Mouse (Mus musculus): ENCODE results near the gene Fmnl1. TPM values are rescaled to one million over a fixed set of nuclear protein-coding genes. Genes with fewer than 3 reads are reported as not detected.

Gene Fmnl1
- polyA plus RNA-seq, 1 experiment from 2014 or later: 7.5 TPM

DNA sequence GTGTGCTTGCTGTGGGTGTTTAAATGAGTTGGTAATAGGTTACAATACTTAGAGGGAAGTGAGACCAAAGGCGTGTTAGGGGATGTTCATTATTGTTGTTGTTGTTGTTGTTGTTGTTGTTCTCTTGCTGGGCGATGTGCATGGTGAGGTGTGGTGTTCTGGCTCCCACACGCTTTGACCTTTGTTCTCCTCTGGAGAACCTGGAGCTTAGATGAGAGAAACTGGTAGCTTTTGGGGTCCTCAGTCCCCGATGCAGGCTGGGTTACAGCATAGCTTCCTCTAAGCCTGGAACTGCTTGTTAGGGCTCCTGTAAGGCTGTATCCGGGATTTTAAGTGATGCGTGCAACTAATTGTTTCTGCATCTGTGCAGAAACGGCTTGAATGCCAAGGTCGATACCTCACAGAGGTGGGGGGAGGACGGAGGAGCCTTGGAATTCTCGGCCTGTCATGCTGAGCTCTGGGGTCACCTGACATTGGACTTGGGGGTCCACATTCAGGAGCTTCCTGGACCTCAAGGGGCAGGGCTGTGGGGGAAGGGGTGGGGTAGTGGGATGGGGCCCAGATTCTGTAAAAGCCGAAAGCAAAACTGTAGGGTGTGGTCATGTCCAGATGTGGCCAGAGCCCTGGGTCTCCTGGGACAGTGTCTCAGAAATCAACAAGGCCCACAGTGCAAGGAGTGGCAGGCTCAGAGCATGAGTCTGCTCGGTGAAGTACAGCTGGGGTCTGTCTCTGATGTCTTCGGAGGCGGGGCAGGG lies 5.0 kb downstream of the Fmnl1 start:
- no peaks in the 10 kb centered on the region for H3K27me3 ChIP-seq (replicated peaks)
- H3K4me3 ChIP-seq: no peak overlapping the region
- H3K9me3 ChIP-seq: no peaks in the 10 kb centered on the region
- ATAC-seq (replicated peaks): no peak
- H3K27ac ChIP-seq: no peak overlapping the region
- peaks cover 38% of the 10 kb centered on the region for H3K4me1 ChIP-seq
- WGBS: 79% methylated on average over 14 of the region's 14 CpGs
- no peaks in the 10 kb centered on the region for H3K36me3 ChIP-seq (replicated peaks)
- no peak overlapping the region for H3K4me2 ChIP-seq
- H3K9ac ChIP-seq: no peak overlapping the region

DNA sequence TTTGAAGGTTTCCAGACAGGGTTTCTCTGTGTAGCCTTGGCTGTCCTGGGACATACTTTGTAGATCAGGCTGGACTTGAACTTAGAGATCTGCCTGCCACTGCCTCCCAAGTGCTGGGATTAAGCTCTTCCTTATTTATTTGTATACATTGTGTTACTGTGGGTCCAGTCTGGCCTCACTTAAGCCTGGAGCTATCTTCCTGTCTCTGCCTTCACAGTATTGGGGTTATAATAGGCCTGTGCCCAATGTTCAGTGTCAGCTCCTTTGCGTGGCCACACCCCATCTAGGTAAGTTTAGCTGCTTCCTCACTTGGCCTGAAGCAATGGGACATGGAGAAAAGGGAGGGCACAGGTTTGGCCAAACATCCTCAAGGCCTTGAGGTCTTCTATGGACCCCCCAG lies 5.6 kb downstream of the Fmnl1 start:
- H3K27me3 ChIP-seq (replicated peaks): no peaks in the 10 kb centered on the region
- no peak overlapping the region for H3K4me3 ChIP-seq
- no peaks in the 10 kb centered on the region for H3K36me3 ChIP-seq (replicated peaks)
- H3K4me1 ChIP-seq: peaks cover 34% of the 10 kb centered on the region
- H3K4me2 ChIP-seq: no peak overlapping the region
- no peak for ATAC-seq (replicated peaks)
- no peak overlapping the region for H3K27ac ChIP-seq
- H3K9ac ChIP-seq: no peak overlapping the region
- 95% methylated on average over 1 of the region's 1 CpGs for WGBS
- no peaks in the 10 kb centered on the region for H3K9me3 ChIP-seq

DNA sequence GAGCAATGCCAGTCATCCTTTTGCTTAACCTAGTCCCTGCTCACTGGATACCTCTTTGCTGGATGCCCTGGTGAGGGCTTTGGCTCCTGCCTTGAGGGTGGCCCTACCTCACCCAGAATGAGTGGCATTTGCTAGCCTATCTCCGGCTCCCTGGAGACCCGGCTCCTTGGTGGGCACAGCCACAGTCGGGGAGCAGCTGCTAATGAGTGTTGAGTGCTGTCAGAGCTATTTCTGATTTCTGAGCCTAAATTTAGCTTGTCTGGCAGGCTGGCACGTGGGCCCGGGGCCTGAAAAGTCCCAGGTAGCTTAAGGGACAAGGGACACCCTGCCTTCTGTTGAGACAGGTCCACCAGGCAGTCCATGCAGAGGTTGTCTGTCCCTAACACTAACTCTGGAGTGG lies 6.3 kb downstream of the Fmnl1 start:
- Histone ChIP-seq H3K9ac (no peak overlapping the region), H3K4me2 (no peak overlapping the region), H3K9me3 (no peaks in the 10 kb centered on the region), H3K4me3 (no peak overlapping the region), H3K4me1 (peaks cover 26% of the 10 kb centered on the region), H3K36me3 (replicated peaks) (no peaks in the 10 kb centered on the region), H3K27ac (no peak overlapping the region), H3K27me3 (replicated peaks) (no peaks in the 10 kb centered on the region)
- 71% methylated on average over 5 of the region's 5 CpGs for WGBS
- ATAC-seq (replicated peaks): no peak

DNA sequence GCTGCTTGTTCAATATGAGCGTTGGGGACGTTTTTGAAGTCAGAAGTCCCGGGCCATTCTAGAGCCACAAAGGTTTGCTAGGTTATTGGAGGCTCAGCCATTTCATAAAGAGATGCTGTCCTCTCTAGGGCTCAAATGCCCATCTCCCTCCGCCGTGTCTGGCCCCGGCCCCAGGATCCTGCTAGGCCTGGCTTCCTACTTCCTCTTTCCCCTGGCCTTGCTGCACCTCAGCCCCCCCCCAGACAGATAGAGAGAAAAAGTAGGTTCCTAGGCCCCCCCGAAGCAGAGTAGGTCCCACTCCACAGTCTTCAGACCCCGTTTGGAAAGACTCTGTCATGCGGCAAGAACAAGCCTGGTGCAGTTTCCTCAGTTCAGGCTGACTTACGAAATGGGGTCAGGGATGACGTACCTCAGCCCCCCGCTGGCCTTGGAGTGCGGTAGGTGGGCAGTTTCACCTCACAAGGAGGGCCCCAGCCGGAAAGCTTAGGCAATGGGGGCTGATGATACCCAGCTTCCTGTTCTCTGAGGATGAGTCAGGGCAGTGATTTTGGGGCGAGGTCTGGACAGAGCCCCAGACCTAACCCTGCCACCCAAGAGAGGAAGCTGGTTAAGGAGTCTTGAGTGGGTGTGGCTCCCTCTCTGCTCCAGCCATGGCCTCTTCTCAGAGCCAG lies 7.0 kb downstream of the Fmnl1 start:
- peaks cover 19% of the 10 kb centered on the region; the same call in 1 of the 2 replicates for H3K4me1 ChIP-seq
- no peaks in the 10 kb centered on the region for H3K36me3 ChIP-seq (replicated peaks)
- H3K9me3 ChIP-seq: no peaks in the 10 kb centered on the region
- no peak overlapping the region for H3K9ac ChIP-seq
- no peak for ATAC-seq (replicated peaks)
- no peaks in the 10 kb centered on the region for H3K27me3 ChIP-seq (replicated peaks)
- H3K27ac ChIP-seq: no peak overlapping the region
- H3K4me3 ChIP-seq: no peak overlapping the region
- H3K4me2 ChIP-seq: no peak overlapping the region
- WGBS: 81% methylated on average over 15 of the region's 15 CpGs

DNA sequence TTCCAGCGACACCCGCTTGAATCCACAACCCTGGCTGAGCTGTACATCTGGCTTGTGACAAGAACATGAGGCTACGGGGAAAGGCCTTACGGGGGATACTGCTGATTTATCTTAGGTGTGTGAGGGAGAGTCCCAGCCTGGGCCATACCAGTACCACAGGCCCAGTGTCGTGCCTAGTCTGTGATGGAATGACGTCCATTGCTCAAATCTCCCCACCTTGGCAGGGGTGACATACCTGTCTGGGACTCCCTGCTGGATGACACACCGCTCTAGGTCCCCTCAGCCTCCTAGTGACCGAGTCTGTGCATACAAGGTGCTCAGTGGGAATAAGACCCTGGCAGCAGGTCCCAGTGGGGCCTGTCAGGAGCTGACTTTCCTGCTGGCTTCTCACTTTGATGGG lies 7.8 kb downstream of the Fmnl1 start:
- Histone ChIP-seq H3K9ac (no peak overlapping the region), H3K36me3 (replicated peaks) (no peaks in the 10 kb centered on the region), H3K27me3 (replicated peaks) (no peaks in the 10 kb centered on the region), H3K4me3 (no peak overlapping the region), H3K27ac (no peak overlapping the region), H3K4me1 (peaks cover 12% of the 10 kb centered on the region; the same call in 1 of the 2 replicates), H3K4me2 (no peak overlapping the region), H3K9me3 (no peaks in the 10 kb centered on the region)
- ATAC-seq (replicated peaks): no peak
- 89% methylated on average over 8 of the region's 8 CpGs for WGBS

DNA sequence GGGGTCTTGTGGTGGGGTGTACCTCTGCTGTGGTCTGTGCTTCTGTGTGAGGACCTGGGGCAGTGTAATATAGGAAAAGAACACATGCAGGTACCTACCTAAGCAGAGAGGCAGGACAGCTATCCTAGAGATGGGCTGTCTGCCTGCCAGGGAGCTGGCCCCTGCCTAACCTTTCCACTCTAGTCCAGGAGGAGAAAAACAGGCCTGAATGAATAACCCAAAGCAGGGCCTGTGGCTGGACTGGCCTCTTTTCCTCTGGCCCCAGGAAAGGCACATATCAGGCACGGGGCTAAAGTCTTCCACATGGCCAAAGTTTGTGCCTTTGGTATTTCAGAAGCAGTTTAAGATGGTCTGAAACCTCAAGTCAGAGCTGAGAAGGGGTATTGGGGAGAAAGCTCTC lies 9.5 kb downstream of the Fmnl1 start:
- Histone ChIP-seq H3K4me2 (no peak overlapping the region), H3K27me3 (replicated peaks) (no peaks in the 10 kb centered on the region), H3K36me3 (replicated peaks) (no peaks in the 10 kb centered on the region), H3K27ac (no peak overlapping the region), H3K4me1 (no peaks in the 10 kb centered on the region), H3K9ac (no peak overlapping the region), H3K4me3 (no peak overlapping the region), H3K9me3 (no peaks in the 10 kb centered on the region)
- ATAC-seq (replicated peaks): no peak
- 88% methylated on average over 1 of the region's 1 CpGs for WGBS

DNA sequence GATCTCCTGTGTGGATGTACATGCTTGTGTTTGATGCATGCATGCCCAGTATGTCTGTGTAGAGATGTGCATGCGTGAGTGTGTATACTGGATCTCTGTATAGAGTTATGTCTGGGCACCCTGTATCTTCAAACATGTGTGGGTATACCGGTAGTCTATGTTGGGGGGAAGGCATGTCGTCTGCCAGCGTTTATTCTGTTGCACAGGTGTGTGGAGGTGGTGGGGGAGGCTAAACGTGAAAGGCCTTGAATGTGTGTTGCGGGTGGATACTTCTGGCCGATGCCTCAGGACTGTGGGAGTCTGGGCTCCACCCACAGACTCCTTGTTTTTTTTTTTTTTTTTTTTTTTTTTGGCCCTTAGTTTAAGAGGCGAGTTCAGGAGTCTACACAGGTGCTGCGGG lies 10.4 kb downstream of the Fmnl1 start:
- H3K4me1 ChIP-seq: no peaks in the 10 kb centered on the region
- no peaks in the 10 kb centered on the region for H3K9me3 ChIP-seq
- no peak for ATAC-seq (replicated peaks)
- H3K27ac ChIP-seq: no peak overlapping the region
- 79% methylated on average over 9 of the region's 9 CpGs for WGBS
- H3K9ac ChIP-seq: no peak overlapping the region
- no peak overlapping the region for H3K4me2 ChIP-seq
- H3K27me3 ChIP-seq (replicated peaks): no peaks in the 10 kb centered on the region
- no peaks in the 10 kb centered on the region for H3K36me3 ChIP-seq (replicated peaks)
- H3K4me3 ChIP-seq: no peak overlapping the region

DNA sequence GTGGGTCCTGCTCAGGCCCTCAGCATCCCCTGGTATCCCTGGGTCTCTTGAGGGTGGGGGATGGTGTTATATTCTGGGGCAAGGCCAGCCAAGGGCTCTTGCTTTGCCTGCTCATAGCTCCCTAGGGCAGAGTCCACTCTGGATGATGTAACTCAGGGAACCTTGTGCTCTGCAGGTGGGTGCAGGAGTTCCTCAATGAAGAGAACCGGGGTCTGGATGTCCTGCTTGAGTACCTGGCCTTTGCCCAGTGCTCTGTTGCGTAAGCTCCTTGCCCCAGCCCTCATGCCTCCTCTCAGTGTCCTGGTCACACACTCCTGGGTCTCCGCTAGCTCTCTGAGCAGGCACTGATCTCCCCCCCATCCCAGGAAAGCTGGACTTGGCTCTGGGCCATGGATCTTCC lies 11.0 kb downstream of the Fmnl1 start:
- no peaks in the 10 kb centered on the region for H3K9me3 ChIP-seq
- WGBS: 72% methylated on average over 3 of the region's 3 CpGs
- no peak overlapping the region for H3K4me2 ChIP-seq
- H3K4me3 ChIP-seq: no peak overlapping the region
- no peaks in the 10 kb centered on the region for H3K4me1 ChIP-seq
- no peaks in the 10 kb centered on the region for H3K27me3 ChIP-seq (replicated peaks)
- H3K27ac ChIP-seq: no peak overlapping the region
- ATAC-seq (replicated peaks): no peak
- no peaks in the 10 kb centered on the region for H3K36me3 ChIP-seq (replicated peaks)
- H3K9ac ChIP-seq: no peak overlapping the region

DNA sequence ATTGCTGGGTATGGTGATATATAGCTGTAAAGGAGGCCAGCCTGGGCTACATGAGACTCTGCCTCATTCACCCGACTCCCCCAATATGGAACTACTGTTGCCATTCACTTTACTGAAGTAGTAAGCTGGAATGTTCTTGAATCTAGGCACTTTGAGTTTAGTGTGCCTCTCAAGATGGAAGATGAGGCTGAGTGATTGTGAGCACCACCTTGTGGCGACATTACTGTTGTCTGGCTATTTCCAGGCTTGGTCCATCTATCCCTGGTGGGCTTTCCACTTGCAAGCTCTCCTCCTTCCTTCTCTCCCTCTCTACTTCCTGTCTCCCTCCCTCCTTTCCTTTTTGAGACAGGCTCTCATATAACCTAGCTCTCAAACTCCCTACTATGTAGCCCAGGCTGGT lies 14.0 kb downstream of the Fmnl1 start:
- 0 out of 2 replicates have a peak, but pooled peaks cover 5% of the 10 kb centered on the region for H3K27me3 ChIP-seq (replicated peaks)

DNA sequence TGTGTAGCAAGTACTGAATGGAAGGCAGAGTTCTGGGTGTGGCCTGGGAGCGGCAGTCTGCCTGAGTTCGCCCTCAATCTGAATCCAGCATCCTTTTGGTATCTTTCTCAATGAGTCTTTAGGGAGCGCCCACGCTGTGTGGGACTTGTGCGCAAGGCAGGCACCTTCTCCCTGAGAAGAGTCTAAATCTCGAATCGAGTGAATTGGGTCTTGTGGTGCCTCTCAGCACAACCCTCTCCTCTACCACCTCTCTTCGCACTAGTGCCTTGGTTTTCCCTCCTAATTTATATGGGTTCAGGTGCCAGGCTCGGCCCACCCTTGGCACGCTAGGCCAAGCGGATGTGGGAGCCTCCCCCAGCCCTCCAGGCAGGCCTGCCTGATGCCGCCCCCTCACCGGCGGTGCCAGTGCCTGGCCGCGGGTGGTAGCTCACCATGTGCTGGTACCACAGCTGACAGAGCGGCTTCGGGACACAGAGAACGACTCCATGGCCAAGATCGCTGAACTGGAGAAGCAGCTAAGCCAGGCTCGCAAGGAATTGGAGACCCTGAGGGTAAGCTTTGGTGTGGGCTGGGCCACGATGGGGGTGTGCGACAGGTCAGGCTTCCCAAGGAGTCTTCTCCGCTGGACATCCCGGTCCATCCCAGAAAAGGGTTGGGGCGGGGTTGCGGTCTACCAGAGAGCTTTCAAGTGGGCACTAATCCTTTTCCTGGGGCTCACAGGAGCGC lies 21.5 kb downstream of the Fmnl1 start:
- no peak for ATAC-seq (replicated peaks)
- Histone ChIP-seq H3K27me3 (replicated peaks) (peaks cover 76% of the 10 kb centered on the region), H3K4me2 (peak overlapping the region; percentile 52), H3K9ac (peak overlapping the region; percentile 21; the same call in 1 of the 2 replicates), H3K9me3 (no peaks in the 10 kb centered on the region), H3K27ac (no peak overlapping the region), H3K4me3 (peak overlapping the region; percentile 26), H3K4me1 (peaks cover 12% of the 10 kb centered on the region), H3K36me3 (replicated peaks) (peaks cover 4% of the 10 kb centered on the region; the same call in 1 of the 2 replicates)
- 20% methylated on average over 28 of the region's 28 CpGs for WGBS

More for the DNA sequence above, 14.0 kb downstream of the Fmnl1 start:
- H3K4me3 ChIP-seq: no peak overlapping the region
- WGBS: 31% methylated on average over 2 of the region's 2 CpGs
- no peak overlapping the region for H3K4me2 ChIP-seq
- no peaks in the 10 kb centered on the region for H3K4me1 ChIP-seq
- no peaks in the 10 kb centered on the region; the same call in 1 of the 2 replicates for H3K36me3 ChIP-seq (replicated peaks)
- no peaks in the 10 kb centered on the region for H3K9me3 ChIP-seq
- ATAC-seq (replicated peaks): no peak
- H3K27ac ChIP-seq: no peak overlapping the region
- H3K9ac ChIP-seq: no peak overlapping the region

DNA sequence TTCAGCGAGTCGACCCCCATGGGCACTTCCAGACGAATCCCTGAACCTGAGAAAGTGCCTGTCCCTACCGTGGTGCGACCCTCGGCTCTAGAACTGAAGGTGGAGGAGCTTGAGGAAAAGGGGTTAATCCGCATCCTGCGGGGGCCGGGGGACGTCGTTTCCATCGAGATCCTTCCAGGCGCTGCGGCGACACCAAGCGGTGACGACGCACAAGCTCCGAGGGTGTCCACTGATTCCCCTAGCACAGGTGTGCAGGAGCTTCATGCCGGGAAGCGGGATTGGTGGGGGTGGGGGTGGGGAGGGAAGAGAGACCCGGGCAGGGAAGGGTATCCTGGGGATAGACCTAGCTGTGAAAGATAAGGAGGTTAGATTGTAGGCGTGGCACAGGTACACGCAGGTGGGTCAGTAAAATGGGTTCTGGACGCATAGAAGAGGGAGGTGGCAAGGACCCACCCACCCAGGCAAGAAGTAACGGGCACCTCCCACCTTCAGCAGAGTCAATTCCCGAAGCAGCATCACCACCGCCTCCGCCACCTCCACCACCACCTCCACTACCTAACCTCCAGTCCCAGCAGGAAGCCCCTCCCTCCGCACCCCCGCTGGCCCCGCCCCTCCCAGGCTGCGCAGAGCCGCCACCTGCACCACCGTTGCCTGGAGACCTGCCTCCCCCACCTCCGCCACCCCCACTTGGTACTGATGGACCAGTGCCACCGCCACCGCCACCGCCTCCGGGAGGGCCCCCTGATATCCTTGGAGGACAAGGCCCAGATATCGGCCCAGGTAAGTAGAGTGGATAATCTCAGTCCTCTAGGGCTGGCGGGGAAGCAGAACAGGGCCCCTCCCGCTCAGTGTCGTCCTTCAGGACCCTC lies 22.3 kb downstream of the Fmnl1 start:
- H3K27me3 ChIP-seq (replicated peaks): peaks cover 83% of the 10 kb centered on the region
- ATAC-seq (replicated peaks): peak; percentile 69
- no peaks in the 10 kb centered on the region for H3K9me3 ChIP-seq
- peaks cover 12% of the 10 kb centered on the region for H3K4me1 ChIP-seq
- 6% methylated on average over 44 of the region's 44 CpGs for WGBS
- peak overlapping the region; percentile 26 for H3K4me3 ChIP-seq
- H3K27ac ChIP-seq: no peak overlapping the region
- H3K4me2 ChIP-seq: peak overlapping the region; percentile 52
- peak overlapping the region; percentile 21; the same call in 1 of the 2 replicates for H3K9ac ChIP-seq
- H3K36me3 ChIP-seq (replicated peaks): peaks cover 4% of the 10 kb centered on the region; the same call in 1 of the 2 replicates

DNA sequence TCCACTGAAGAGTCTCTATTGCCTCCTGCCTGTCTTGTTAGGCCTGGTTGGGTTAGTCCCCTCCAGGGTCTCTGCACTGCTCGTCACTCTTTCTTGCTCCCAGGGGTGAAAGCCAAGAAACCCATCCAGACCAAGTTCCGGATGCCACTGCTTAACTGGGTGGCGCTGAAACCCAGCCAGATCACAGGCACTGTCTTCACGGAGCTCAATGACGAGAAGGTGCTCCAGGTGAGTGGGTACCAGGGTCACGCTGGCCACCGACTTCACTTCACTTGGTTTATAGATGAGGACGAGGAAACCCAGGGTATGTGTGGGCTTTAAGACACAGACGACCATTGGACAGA lies 22.9 kb downstream of the Fmnl1 start:
- H3K27me3 ChIP-seq (replicated peaks): peaks cover 88% of the 10 kb centered on the region
- no peak for ATAC-seq (replicated peaks)
- 33% methylated on average over 9 of the region's 9 CpGs for WGBS

More for the DNA sequence above, 22.9 kb downstream of the Fmnl1 start:
- peaks cover 17% of the 10 kb centered on the region for H3K4me1 ChIP-seq
- H3K9me3 ChIP-seq: no peaks in the 10 kb centered on the region
- no peak overlapping the region for H3K4me2 ChIP-seq
- peaks cover 4% of the 10 kb centered on the region; the same call in 1 of the 2 replicates for H3K36me3 ChIP-seq (replicated peaks)
- H3K27ac ChIP-seq: no peak overlapping the region
- H3K4me3 ChIP-seq: no peak overlapping the region
- H3K9ac ChIP-seq: no peak overlapping the region
